Mouse (Mus musculus) thymus, postnatal 10 days (tissue): ENCODE results near the gene Samd3.

ENCODE experiments used
- DNase-seq, 2 experiments: peaks; one replicate each; pipeline ENCODE4 v3.0.0; 2021; ENCODE audit warnings: low spot score in 2 of 2

Samd3 gene

DNA sequence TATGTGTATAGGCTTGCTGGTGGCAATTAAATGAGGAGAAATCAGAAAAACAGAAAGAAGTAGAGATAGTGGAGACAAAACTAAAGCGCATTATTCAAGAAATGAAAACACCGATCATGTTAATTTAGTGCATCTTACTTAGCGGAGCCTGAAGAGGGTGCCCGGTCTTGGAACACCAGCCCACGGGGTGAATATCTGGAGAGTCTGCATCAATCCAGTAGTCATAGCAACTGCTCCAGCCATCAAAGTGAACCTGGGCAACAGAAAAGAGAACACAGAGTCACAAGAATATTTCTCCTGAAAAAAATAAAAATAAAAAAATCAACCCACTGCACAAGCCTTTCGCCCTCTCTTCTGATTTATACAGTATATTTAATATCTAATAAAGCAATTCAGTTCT is 74.0 kb downstream of the Samd3 start:
- no peak for DNase-seq

GRCm38 (mm10) chr10:26314327-26314726 is 84.8 kb downstream of the Samd3 start:
- no peak for DNase-seq

GRCm38 (mm10) chr10:26320679-26321078 is 91.2 kb downstream of the Samd3 start:
- no peak for DNase-seq
